Mouse (Mus musculus): ENCODE data around the gene Ralgps2. TPM values are rescaled to one million over a fixed set of nuclear protein-coding genes. Genes with fewer than 3 reads are reported as not detected.

The Ralgps2 gene
- total and polyA plus RNA-seq, 2 experiments from 2014 or later, result 68.8 to 70.4 TPM

DNA sequence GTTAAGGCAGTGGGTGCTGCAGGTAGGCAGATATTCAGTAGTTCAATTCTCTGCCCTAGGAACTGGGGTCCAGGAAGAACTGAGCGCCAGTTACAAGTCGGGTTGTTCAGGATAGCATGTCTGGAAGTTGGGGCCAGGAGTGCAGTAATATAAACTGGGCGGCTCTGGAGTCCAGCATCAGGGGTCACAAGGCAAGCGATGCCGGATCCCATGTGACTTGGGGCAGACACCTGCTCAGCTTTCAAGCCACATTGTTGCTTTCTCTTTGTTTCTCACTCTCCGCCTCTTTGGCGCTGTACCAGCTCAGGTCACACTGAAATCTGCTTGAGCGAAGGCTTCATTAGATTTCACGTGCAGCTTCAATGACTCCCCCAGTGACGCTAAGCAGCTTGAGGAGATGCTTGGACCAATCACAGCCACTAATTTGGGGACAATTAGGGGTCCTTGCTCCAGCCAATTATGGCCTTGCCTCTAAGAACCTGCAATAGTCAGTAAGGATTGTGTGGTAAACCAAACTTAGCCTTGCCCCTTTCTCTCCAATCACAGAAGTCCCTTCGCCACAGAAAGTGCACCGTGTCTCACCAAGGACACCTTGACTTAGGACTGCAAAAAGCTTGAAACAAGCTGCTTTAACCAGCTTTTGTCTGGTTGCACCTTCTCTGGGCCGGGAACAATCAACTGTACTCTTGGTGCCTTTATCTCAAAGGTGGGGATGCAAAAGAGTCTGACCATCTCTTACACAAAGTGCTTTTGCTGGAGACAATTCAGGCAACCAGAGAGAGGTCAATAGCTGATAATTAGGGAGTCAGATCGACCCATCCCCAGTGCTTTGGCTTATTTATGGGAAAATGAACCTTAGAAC, 43.8 kb upstream of the Ralgps2 start:
- Histone ChIP-seq H3K9me3 (ENCODE audit: low read length) (no peaks in the 10 kb centered on the region), H3K27ac (ENCODE audit: low read depth, low read length) (no peak overlapping the region), H3K27me3 (ENCODE audit: insufficient read depth, low read length) (no peaks in the 10 kb centered on the region), H3K4me3 (ENCODE audit: low read depth, low read length) (no peak overlapping the region), H3K9ac (replicated peaks; ENCODE audit: low read length, poor library complexity, severe bottlenecking) (no peak overlapping the region), H3K4me2 (ENCODE audit: low read depth, low read length, poor library complexity, severe bottlenecking) (no peak overlapping the region), H3K4me1 (ENCODE audit: insufficient read depth, low read length) (no peaks in the 10 kb centered on the region), H3K36me3 (ENCODE audit: insufficient read depth, low read length) (no peaks in the 10 kb centered on the region)
- TF ChIP-seq CTCF (IDR thresholded peaks at IDR 0.05), result no peak
- DNase-seq (ENCODE audit: low spot score) (no peak), ATAC-seq (ENCODE audit: low FRiP score) (no peak)
- 71% methylated on average over 14 of the region's 14 CpGs for WGBS

DNA sequence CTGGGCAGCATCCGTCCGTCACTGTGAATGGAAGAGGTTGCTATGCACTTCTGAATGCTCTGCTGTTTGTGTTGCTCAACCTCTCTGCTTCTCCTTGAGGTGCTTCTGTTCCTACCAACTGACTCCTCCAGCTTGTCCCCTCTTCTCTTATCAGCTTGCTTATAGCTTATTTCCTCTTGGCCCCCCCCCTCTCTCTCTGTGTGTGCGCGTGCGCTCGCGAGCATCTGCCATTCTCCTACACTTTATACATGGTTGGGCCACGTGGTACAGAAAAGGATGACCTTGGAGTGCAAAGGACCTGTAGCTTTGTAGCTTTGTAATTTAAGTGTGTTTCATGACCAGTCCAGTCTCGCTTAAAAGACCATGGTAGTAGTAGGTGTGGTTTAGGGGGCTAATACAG, 42.5 kb upstream of the Ralgps2 start:
- 75% methylated on average over 9 of the region's 9 CpGs for WGBS

GRCm38 (mm10) chr1:156979722-156980121, 40.3 kb upstream of the Ralgps2 start:
- no peak for TF ChIP-seq CTCF (IDR thresholded peaks at IDR 0.05)
- 73% methylated on average over 4 of the region's 4 CpGs for WGBS
- Histone ChIP-seq H3K9ac (replicated peaks; ENCODE audit: low read length, poor library complexity, severe bottlenecking) (no peak overlapping the region), H3K4me1 (ENCODE audit: insufficient read depth, low read length) (no peaks in the 10 kb centered on the region), H3K27ac (ENCODE audit: low read depth, low read length) (no peak overlapping the region), H3K4me2 (ENCODE audit: low read depth, low read length, poor library complexity, severe bottlenecking) (no peak overlapping the region), H3K36me3 (ENCODE audit: insufficient read depth, low read length) (no peaks in the 10 kb centered on the region), H3K9me3 (ENCODE audit: low read length) (no peaks in the 10 kb centered on the region), H3K4me3 (ENCODE audit: low read depth, low read length) (no peak overlapping the region), H3K27me3 (ENCODE audit: insufficient read depth, low read length) (no peaks in the 10 kb centered on the region)
- ATAC-seq (ENCODE audit: low FRiP score) (no peak), DNase-seq (ENCODE audit: low spot score) (no peak)

More for the DNA sequence above, 42.5 kb upstream of the Ralgps2 start:
- H3K9me3 ChIP-seq (ENCODE audit: low read length), result no peaks in the 10 kb centered on the region
- H3K4me2 ChIP-seq (ENCODE audit: low read depth, low read length, poor library complexity, severe bottlenecking), result no peak overlapping the region
- H3K36me3 ChIP-seq (ENCODE audit: insufficient read depth, low read length), result no peaks in the 10 kb centered on the region
- H3K4me1 ChIP-seq (ENCODE audit: insufficient read depth, low read length), result no peaks in the 10 kb centered on the region
- no peak for DNase-seq (ENCODE audit: low spot score)
- no peak overlapping the region for H3K4me3 ChIP-seq (ENCODE audit: low read depth, low read length)
- H3K27ac ChIP-seq (ENCODE audit: low read depth, low read length), result no peak overlapping the region
- no peak for ATAC-seq (ENCODE audit: low FRiP score)
- no peak for TF ChIP-seq CTCF (IDR thresholded peaks at IDR 0.05)
- H3K27me3 ChIP-seq (ENCODE audit: insufficient read depth, low read length), result no peaks in the 10 kb centered on the region
- H3K9ac ChIP-seq (replicated peaks; ENCODE audit: low read length, poor library complexity, severe bottlenecking), result no peak overlapping the region

DNA sequence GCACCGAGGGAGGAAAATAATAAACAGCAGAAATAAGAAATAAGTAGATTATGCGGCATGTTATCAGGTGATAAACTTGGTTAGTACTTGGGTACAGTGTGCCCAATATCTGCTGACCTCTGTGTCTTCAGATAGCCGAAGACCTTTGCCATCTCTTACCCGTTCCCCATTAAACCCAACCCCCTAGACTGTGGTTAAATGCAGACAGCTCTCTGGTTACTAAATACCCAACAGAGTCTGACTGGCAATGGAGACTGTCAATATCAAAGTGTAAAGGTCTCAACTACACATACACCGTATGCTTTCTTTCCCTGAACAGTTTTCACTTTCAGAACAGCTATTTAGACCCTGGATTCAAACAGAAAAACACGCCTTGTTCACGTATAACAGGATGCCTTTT, 39.2 kb upstream of the Ralgps2 start:
- Histone ChIP-seq H3K9ac (replicated peaks; ENCODE audit: low read length, poor library complexity, severe bottlenecking) (no peak overlapping the region), H3K4me3 (ENCODE audit: low read depth, low read length) (no peak overlapping the region), H3K36me3 (ENCODE audit: insufficient read depth, low read length) (no peaks in the 10 kb centered on the region), H3K27ac (ENCODE audit: low read depth, low read length) (no peak overlapping the region), H3K4me2 (ENCODE audit: low read depth, low read length, poor library complexity, severe bottlenecking) (no peak overlapping the region), H3K4me1 (ENCODE audit: insufficient read depth, low read length) (no peaks in the 10 kb centered on the region), H3K9me3 (ENCODE audit: low read length) (no peaks in the 10 kb centered on the region), H3K27me3 (ENCODE audit: insufficient read depth, low read length) (no peaks in the 10 kb centered on the region)
- 88% methylated on average over 7 of the region's 7 CpGs for WGBS
- no peak for ATAC-seq (ENCODE audit: low FRiP score)
- no peak for DNase-seq (ENCODE audit: low spot score)
- TF ChIP-seq CTCF (IDR thresholded peaks at IDR 0.05), result no peak

GRCm38 (mm10) chr1:156973857-156974256, 34.4 kb upstream of the Ralgps2 start:
- WGBS, result 83% methylated on average over 6 of the region's 6 CpGs
- TF ChIP-seq CTCF (IDR thresholded peaks at IDR 0.05), result no peak
- no peaks in the 10 kb centered on the region for H3K9me3 ChIP-seq (ENCODE audit: low read length)
- H3K36me3 ChIP-seq (ENCODE audit: insufficient read depth, low read length), result no peaks in the 10 kb centered on the region
- no peak overlapping the region for H3K27ac ChIP-seq (ENCODE audit: low read depth, low read length)
- DNase-seq (ENCODE audit: low spot score), result no peak
- H3K4me1 ChIP-seq (ENCODE audit: insufficient read depth, low read length), result no peaks in the 10 kb centered on the region
- no peak overlapping the region for H3K4me3 ChIP-seq (ENCODE audit: low read depth, low read length)
- no peak for ATAC-seq (ENCODE audit: low FRiP score)
- no peaks in the 10 kb centered on the region for H3K27me3 ChIP-seq (ENCODE audit: insufficient read depth, low read length)
- H3K9ac ChIP-seq (replicated peaks; ENCODE audit: low read length, poor library complexity, severe bottlenecking), result no peak overlapping the region
- H3K4me2 ChIP-seq (ENCODE audit: low read depth, low read length, poor library complexity, severe bottlenecking), result no peak overlapping the region

- Histone ChIP-seq H3K4me2 (ENCODE audit: low read depth, low read length, poor library complexity, severe bottlenecking) (no peak overlapping the region), H3K36me3 (ENCODE audit: insufficient read depth, low read length) (no peaks in the 10 kb centered on the region), H3K9me3 (ENCODE audit: low read length) (no peaks in the 10 kb centered on the region), H3K4me3 (ENCODE audit: low read depth, low read length) (no peak overlapping the region), H3K4me1 (ENCODE audit: insufficient read depth, low read length) (no peaks in the 10 kb centered on the region), H3K27ac (ENCODE audit: low read depth, low read length) (no peak overlapping the region), H3K27me3 (ENCODE audit: insufficient read depth, low read length) (no peaks in the 10 kb centered on the region), H3K9ac (replicated peaks; ENCODE audit: low read length, poor library complexity, severe bottlenecking) (no peak overlapping the region)
- no peak for DNase-seq (ENCODE audit: low spot score)
- TF ChIP-seq CTCF (IDR thresholded peaks at IDR 0.05), result no peak
- no peak for ATAC-seq (ENCODE audit: low FRiP score)
- 68% methylated on average over 4 of the region's 4 CpGs for WGBS
Measured at GRCm38 (mm10) chr1:156972391-156972790, 33.0 kb upstream of the Ralgps2 start.

Measured in midbrain, postnatal 0 days (tissue).